Mouse (Mus musculus): ENCODE measurements around the gene Arhgef7. TPM values are rescaled to one million over a fixed set of nuclear protein-coding genes. Genes with fewer than 3 reads are reported as not detected.
A peak's percentile ranks its signal among the peaks of the same experiment; 100 is the strongest.

Arhgef7 gene
- total and polyA plus RNA-seq, 2 experiments from 2014 or later: 53.9 to 105 TPM

- no peaks in the 10 kb centered on the region for H3K4me1 ChIP-seq (ENCODE audit: insufficient read depth, low read length)
- no peak overlapping the region for H3K4me3 ChIP-seq (ENCODE audit: low read length)
- TF ChIP-seq CTCF (IDR thresholded peaks at IDR 0.05; ENCODE audit: low read depth): peak; percentile 65
- H3K27me3 ChIP-seq (ENCODE audit: insufficient read depth, low read length): no peaks in the 10 kb centered on the region
- DNase-seq (ENCODE audit: low spot score): peak; percentile 67
- H3K9me3 ChIP-seq (ENCODE audit: low read length): no peaks in the 10 kb centered on the region
- peaks cover 17% of the 10 kb centered on the region; the same call in 1 of the 2 replicates for H3K36me3 ChIP-seq (ENCODE audit: insufficient read depth, low read length)
- H3K27ac ChIP-seq: no peak overlapping the region
- 46% methylated on average over 8 of the region's 8 CpGs for WGBS
- H3K9ac ChIP-seq (replicated peaks; ENCODE audit: low read length): no peak overlapping the region
- no peak for ATAC-seq
- H3K4me2 ChIP-seq (ENCODE audit: low read depth, low read length): no peak overlapping the region
Observed at GRCm38 (mm10) chr8:11788252-11788651, 60.7 kb downstream of the Arhgef7 start.

- 90% methylated on average over 5 of the region's 5 CpGs for WGBS
- ATAC-seq: no peak
Observed at GRCm38 (mm10) chr8:11789168-11789567, 61.6 kb downstream of the Arhgef7 start.

GRCm38 (mm10) chr8:11794956-11795355, 67.4 kb downstream of the Arhgef7 start:
- Histone ChIP-seq H3K9ac (replicated peaks; ENCODE audit: low read length) (no peak overlapping the region), H3K4me2 (ENCODE audit: low read depth, low read length) (no peak overlapping the region), H3K4me1 (ENCODE audit: insufficient read depth, low read length) (0 out of 2 replicates have a peak, but pooled peaks cover 5% of the 10 kb centered on the region), H3K27me3 (ENCODE audit: insufficient read depth, low read length) (no peaks in the 10 kb centered on the region), H3K4me3 (ENCODE audit: low read length) (no peak overlapping the region), H3K9me3 (ENCODE audit: low read length) (no peaks in the 10 kb centered on the region), H3K27ac (no peak overlapping the region), H3K36me3 (ENCODE audit: insufficient read depth, low read length) (peaks cover 17% of the 10 kb centered on the region; the same call in 1 of the 2 replicates)
- peak; percentile 40 for DNase-seq (ENCODE audit: low spot score)
- ATAC-seq: no peak
- no peak for TF ChIP-seq CTCF (IDR thresholded peaks at IDR 0.05; ENCODE audit: low read depth)

More at GRCm38 (mm10) chr8:11789168-11789567, 61.6 kb downstream of the Arhgef7 start:
- no peak for DNase-seq (ENCODE audit: low spot score)
- Histone ChIP-seq H3K36me3 (ENCODE audit: insufficient read depth, low read length) (peaks cover 17% of the 10 kb centered on the region; the same call in 1 of the 2 replicates), H3K27me3 (ENCODE audit: insufficient read depth, low read length) (no peaks in the 10 kb centered on the region), H3K9ac (replicated peaks; ENCODE audit: low read length) (no peak overlapping the region), H3K4me2 (ENCODE audit: low read depth, low read length) (no peak overlapping the region), H3K9me3 (ENCODE audit: low read length) (no peaks in the 10 kb centered on the region), H3K4me1 (ENCODE audit: insufficient read depth, low read length) (no peaks in the 10 kb centered on the region), H3K27ac (no peak overlapping the region), H3K4me3 (ENCODE audit: low read length) (no peak overlapping the region)
- TF ChIP-seq CTCF (IDR thresholded peaks at IDR 0.05; ENCODE audit: low read depth): no peak

GRCm38 (mm10) chr8:11797128-11797527, 69.6 kb downstream of the Arhgef7 start:
- Histone ChIP-seq H3K9me3 (ENCODE audit: low read length) (no peaks in the 10 kb centered on the region), H3K9ac (replicated peaks; ENCODE audit: low read length) (no peak overlapping the region), H3K4me2 (ENCODE audit: low read depth, low read length) (peak overlapping the region; percentile 19; the same call in 1 of the 2 replicates), H3K27ac (peak overlapping the region; percentile 70), H3K27me3 (ENCODE audit: insufficient read depth, low read length) (no peaks in the 10 kb centered on the region), H3K36me3 (ENCODE audit: insufficient read depth, low read length) (peaks cover 10% of the 10 kb centered on the region; the same call in 1 of the 2 replicates), H3K4me3 (ENCODE audit: low read length) (no peak overlapping the region), H3K4me1 (ENCODE audit: insufficient read depth, low read length) (0 out of 2 replicates have a peak, but pooled peaks cover 5% of the 10 kb centered on the region)
- DNase-seq (ENCODE audit: low spot score) (peak; percentile 60), ATAC-seq (peak; percentile 85)
- 49% methylated on average over 8 of the region's 8 CpGs for WGBS
- TF ChIP-seq CTCF (IDR thresholded peaks at IDR 0.05; ENCODE audit: low read depth): no peak

GRCm38 (mm10) chr8:11797729-11798479, 70.4 kb downstream of the Arhgef7 start:
- ATAC-seq: peak; percentile 82
- H3K9ac ChIP-seq (replicated peaks; ENCODE audit: low read length): no peak overlapping the region
- peak overlapping the region; percentile 19; the same call in 1 of the 2 replicates for H3K4me2 ChIP-seq (ENCODE audit: low read depth, low read length)
- peaks cover 4% of the 10 kb centered on the region; the same call in 1 of the 2 replicates for H3K36me3 ChIP-seq (ENCODE audit: insufficient read depth, low read length)
- peak overlapping the region; percentile 70 for H3K27ac ChIP-seq
- no peaks in the 10 kb centered on the region for H3K27me3 ChIP-seq (ENCODE audit: insufficient read depth, low read length)
- no peak for TF ChIP-seq CTCF (IDR thresholded peaks at IDR 0.05; ENCODE audit: low read depth)
- 52% methylated on average over 14 of the region's 14 CpGs for WGBS
- no peaks in the 10 kb centered on the region for H3K9me3 ChIP-seq (ENCODE audit: low read length)
- H3K4me3 ChIP-seq (ENCODE audit: low read length): no peak overlapping the region
- peak; percentile 75 for DNase-seq (ENCODE audit: low spot score)
- 0 out of 2 replicates have a peak, but pooled peaks cover 5% of the 10 kb centered on the region for H3K4me1 ChIP-seq (ENCODE audit: insufficient read depth, low read length)

- Histone ChIP-seq H3K9ac (replicated peaks; ENCODE audit: low read length) (no peak overlapping the region), H3K4me2 (ENCODE audit: low read depth, low read length) (no peak overlapping the region), H3K9me3 (ENCODE audit: low read length) (no peaks in the 10 kb centered on the region), H3K4me1 (ENCODE audit: insufficient read depth, low read length) (0 out of 2 replicates have a peak, but pooled peaks cover 5% of the 10 kb centered on the region), H3K27me3 (ENCODE audit: insufficient read depth, low read length) (no peaks in the 10 kb centered on the region), H3K36me3 (ENCODE audit: insufficient read depth, low read length) (peaks cover 5% of the 10 kb centered on the region; the same call in 1 of the 2 replicates), H3K27ac (peak overlapping the region; percentile 70), H3K4me3 (ENCODE audit: low read length) (no peak overlapping the region)
- no peak for DNase-seq (ENCODE audit: low spot score)
- 74% methylated on average over 4 of the region's 4 CpGs for WGBS
- ATAC-seq: peak; percentile 70
- no peak for TF ChIP-seq CTCF (IDR thresholded peaks at IDR 0.05; ENCODE audit: low read depth)
Observed at GRCm38 (mm10) chr8:11798480-11798867, 71.0 kb downstream of the Arhgef7 start.

- H3K27ac ChIP-seq: no peak overlapping the region
- H3K9ac ChIP-seq (replicated peaks; ENCODE audit: low read length): no peak overlapping the region
- H3K9me3 ChIP-seq (ENCODE audit: low read length): no peaks in the 10 kb centered on the region
- no peak overlapping the region for H3K4me2 ChIP-seq (ENCODE audit: low read depth, low read length)
- H3K4me1 ChIP-seq (ENCODE audit: insufficient read depth, low read length): 0 out of 2 replicates have a peak, but pooled peaks cover 5% of the 10 kb centered on the region
- 87% methylated on average over 3 of the region's 3 CpGs for WGBS
- no peak for ATAC-seq
- no peak overlapping the region for H3K4me3 ChIP-seq (ENCODE audit: low read length)
- H3K27me3 ChIP-seq (ENCODE audit: insufficient read depth, low read length): no peaks in the 10 kb centered on the region
- no peak for TF ChIP-seq CTCF (IDR thresholded peaks at IDR 0.05; ENCODE audit: low read depth)
- H3K36me3 ChIP-seq (ENCODE audit: insufficient read depth, low read length): peaks cover 5% of the 10 kb centered on the region; the same call in 1 of the 2 replicates
- no peak for DNase-seq (ENCODE audit: low spot score)
Observed at GRCm38 (mm10) chr8:11799098-11799497, 71.6 kb downstream of the Arhgef7 start.
